Mouse (Mus musculus) heart, embryonic 12.5 days (tissue): Measurements from ENCODE around the gene Plrg1. TPM values are rescaled to one million over a fixed set of nuclear protein-coding genes. Genes with fewer than 3 reads are reported as not detected.
A peak's percentile ranks its signal among the peaks of the same experiment; 100 is the strongest.

Experiments
- ATAC-seq: fragments of 200-750 bp; cut with Nextera tagmentation; 2 replicates; pipeline ENCODE4 v1.8.0; 2017; ENCODE audit warnings: moderate TSS enrichment, moderate library complexity; ENCODE audit not compliant: insufficient number of reproducible peaks, low FRiP score
- H3K27ac ChIP-seq: fragments of 300-500 bp; sonication (generic); 2 replicates; pipeline ENCODE4 v1.5.1; 2016; ENCODE audit warnings: mild to moderate bottlenecking, moderate library complexity; ENCODE audit not compliant: poor library complexity, severe bottlenecking
- H3K27me3 ChIP-seq: fragments of 300-500 bp; sonication (generic); replicated peaks from 2 replicates; pipeline ENCODE4 v1.6.1; 2016; ENCODE audit warnings: mild to moderate bottlenecking, moderate library complexity
- H3K36me3 ChIP-seq: fragments of 300-500 bp; sonication (generic); 2 replicates; pipeline ENCODE4 v1.6.1; 2016; ENCODE audit warnings: mild to moderate bottlenecking, moderate library complexity
- H3K4me1 ChIP-seq: fragments of 300-500 bp; sonication (generic); replicated peaks from 2 replicates; pipeline ENCODE4 v1.6.1; 2016; ENCODE audit warnings: mild to moderate bottlenecking
- H3K4me2 ChIP-seq: fragments of 300-500 bp; sonication (generic); 2 replicates; pipeline ENCODE4 v1.6.1; 2016; ENCODE audit warnings: mild to moderate bottlenecking, moderate library complexity
- H3K4me3 ChIP-seq: fragments of 300-500 bp; sonication (generic); 2 replicates; pipeline ENCODE4 v1.5.1; 2016; ENCODE audit warnings: mild to moderate bottlenecking
- H3K9ac ChIP-seq: fragments of 300-500 bp; sonication (generic); 2 replicates; pipeline ENCODE4 v1.6.1; 2016; ENCODE audit warnings: mild to moderate bottlenecking, moderate library complexity
- H3K9me3 ChIP-seq: fragments of 300-500 bp; sonication (generic); replicated peaks from 2 replicates; pipeline ENCODE4 v1.6.1; 2016; ENCODE audit warnings: mild to moderate bottlenecking, moderate library complexity
- WGBS: fragments of 180-500 bp; shearing (Covaris S2); methylation state at CpG from one replicate; pipeline ENCODE4 v1.1.7; 2016; 5-methylcytosine and 5-hydroxymethylcytosine counted together
- polyA plus RNA-seq: library from polyadenylated mRNA; unstranded; fragments of >200 nt; fragmentation: Nextera tagmentation; extraction: Ambion mirVana; gene quantifications from 2 replicates; pipeline ENCODE4 v1.2.1, GENCODE M21; 2016

Gene Plrg1
- polyA plus RNA-seq, 1 experiment from 2014 or later = 60.3 TPM

- Histone ChIP-seq H3K4me2 (no peak overlapping the region), H3K36me3 (peaks cover 3% of the 10 kb centered on the region), H3K27ac (no peak overlapping the region), H3K4me3 (no peak overlapping the region), H3K9ac (no peak overlapping the region), H3K27me3 (no peaks in the 10 kb centered on the region), H3K9me3 (no peaks in the 10 kb centered on the region), H3K4me1 (peaks cover 9% of the 10 kb centered on the region)
- ATAC-seq = no peak
- 80% methylated on average over 5 of the region's 5 CpGs for whole genome bisulfite sequencing
Measured at GRCm38 (mm10) chr3:83052102-83052501, 3.2 kb upstream of the Plrg1 start.

DNA sequence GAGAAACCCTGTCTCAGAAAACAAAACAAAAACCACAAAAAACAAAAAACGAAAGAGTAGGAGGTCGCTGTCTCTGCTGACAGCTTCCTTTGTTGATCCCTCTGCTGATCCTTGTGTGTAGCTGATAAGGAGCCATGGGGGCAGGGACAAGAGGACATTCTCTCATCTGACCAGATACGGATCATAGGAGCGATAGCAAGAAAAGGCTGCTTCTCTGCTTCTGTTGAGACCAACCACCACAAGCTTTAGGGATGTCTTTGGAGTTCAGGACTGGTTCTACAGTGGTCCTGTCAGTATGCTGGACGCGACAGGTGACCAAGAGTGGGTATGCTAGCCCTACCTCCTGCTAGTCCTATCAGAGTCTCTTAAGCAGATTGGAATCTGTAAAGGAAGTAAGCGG, 2.2 kb upstream of the Plrg1 start:
- H3K27me3 ChIP-seq = no peaks in the 10 kb centered on the region
- H3K27ac ChIP-seq = no peak overlapping the region
- 69% methylated on average over 7 of the region's 7 CpGs for WGBS
- no peak overlapping the region for H3K4me3 ChIP-seq
- no peaks in the 10 kb centered on the region for H3K9me3 ChIP-seq
- no peak overlapping the region for H3K4me2 ChIP-seq
- H3K9ac ChIP-seq = no peak overlapping the region
- peaks cover 11% of the 10 kb centered on the region for H3K36me3 ChIP-seq
- H3K4me1 ChIP-seq = peaks cover 9% of the 10 kb centered on the region
- no peak for ATAC-seq

- Histone ChIP-seq H3K9ac (no peak overlapping the region), H3K36me3 (peaks cover 16% of the 10 kb centered on the region), H3K27me3 (no peaks in the 10 kb centered on the region), H3K4me2 (peak overlapping the region; percentile 22; the same call in 1 of the 2 replicates), H3K9me3 (no peaks in the 10 kb centered on the region), H3K27ac (no peak overlapping the region), H3K4me3 (no peak overlapping the region), H3K4me1 (peaks cover 9% of the 10 kb centered on the region)
- WGBS = 30% methylated on average over 10 of the region's 10 CpGs
- ATAC-seq = no peak
Measured at GRCm38 (mm10) chr3:83053758-83054157, 1.6 kb upstream of the Plrg1 start.

DNA sequence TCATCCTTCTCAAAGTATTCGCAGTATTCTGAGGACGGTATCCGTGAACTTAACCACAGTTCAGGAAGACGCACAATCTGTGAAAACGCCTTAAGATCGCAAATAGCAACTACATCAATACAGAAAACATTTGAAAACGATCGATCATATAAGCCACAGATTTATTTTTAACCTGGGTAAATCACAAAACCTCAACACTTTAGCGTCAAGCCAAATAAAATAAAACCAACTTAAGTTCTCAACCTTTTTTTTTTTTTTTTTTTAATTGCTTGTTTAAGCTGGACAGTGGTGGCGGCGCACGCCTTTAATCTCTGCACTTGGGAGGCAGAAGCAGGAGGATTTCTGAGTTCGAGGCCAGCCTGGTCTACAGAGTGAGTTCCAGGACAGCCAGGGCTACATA, 563 bp upstream of the Plrg1 start:
- 23% methylated on average over 13 of the region's 13 CpGs for WGBS
- H3K27ac ChIP-seq = no peak overlapping the region
- H3K4me3 ChIP-seq = peak overlapping the region; percentile 84
- no peaks in the 10 kb centered on the region for H3K9me3 ChIP-seq
- peaks cover 25% of the 10 kb centered on the region for H3K36me3 ChIP-seq
- H3K27me3 ChIP-seq = no peaks in the 10 kb centered on the region
- ATAC-seq = no peak; the same call in 1 of the 2 replicates
- H3K4me1 ChIP-seq = peaks cover 9% of the 10 kb centered on the region
- peak overlapping the region; percentile 92 for H3K4me2 ChIP-seq
- H3K9ac ChIP-seq = peak overlapping the region; percentile 48; the same call in 1 of the 2 replicates

DNA sequence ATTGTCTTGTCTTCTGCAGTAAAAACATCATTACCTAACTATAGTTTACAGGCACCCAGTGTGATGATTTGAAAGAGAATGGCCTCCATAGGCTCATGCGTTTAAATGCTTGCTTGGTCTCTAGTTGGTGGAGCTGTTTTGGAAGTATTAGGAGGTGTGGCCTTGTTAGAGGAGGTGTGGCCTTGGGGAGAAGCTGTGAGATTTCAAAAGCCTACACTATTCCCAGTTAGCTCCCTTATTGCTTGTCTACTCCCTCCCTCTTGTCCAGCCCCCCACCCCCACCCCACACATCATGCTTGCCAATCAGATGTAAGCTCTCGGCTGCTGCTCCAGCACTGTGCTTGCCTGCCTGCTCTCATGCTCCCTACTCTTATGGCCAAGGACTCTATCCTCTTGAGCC, 1.7 kb downstream of the Plrg1 start:
- H3K36me3 ChIP-seq = peaks cover 47% of the 10 kb centered on the region
- WGBS = 92% methylated on average over 2 of the region's 2 CpGs
- ATAC-seq = no peak
- no peak overlapping the region for H3K9ac ChIP-seq
- no peak overlapping the region for H3K4me3 ChIP-seq
- peaks cover 9% of the 10 kb centered on the region for H3K4me1 ChIP-seq
- no peak overlapping the region for H3K27ac ChIP-seq
- H3K9me3 ChIP-seq = no peaks in the 10 kb centered on the region
- H3K4me2 ChIP-seq = no peak overlapping the region
- H3K27me3 ChIP-seq = no peaks in the 10 kb centered on the region

- Histone ChIP-seq H3K27ac (no peak overlapping the region), H3K36me3 (peaks cover 89% of the 10 kb centered on the region), H3K9me3 (no peaks in the 10 kb centered on the region), H3K4me2 (no peak overlapping the region), H3K4me3 (no peak overlapping the region), H3K9ac (no peak overlapping the region), H3K4me1 (no peaks in the 10 kb centered on the region), H3K27me3 (no peaks in the 10 kb centered on the region)
- ATAC-seq = no peak
- WGBS = 94% methylated on average over 9 of the region's 9 CpGs
Measured at GRCm38 (mm10) chr3:83067920-83068319, 12.6 kb downstream of the Plrg1 start.

DNA sequence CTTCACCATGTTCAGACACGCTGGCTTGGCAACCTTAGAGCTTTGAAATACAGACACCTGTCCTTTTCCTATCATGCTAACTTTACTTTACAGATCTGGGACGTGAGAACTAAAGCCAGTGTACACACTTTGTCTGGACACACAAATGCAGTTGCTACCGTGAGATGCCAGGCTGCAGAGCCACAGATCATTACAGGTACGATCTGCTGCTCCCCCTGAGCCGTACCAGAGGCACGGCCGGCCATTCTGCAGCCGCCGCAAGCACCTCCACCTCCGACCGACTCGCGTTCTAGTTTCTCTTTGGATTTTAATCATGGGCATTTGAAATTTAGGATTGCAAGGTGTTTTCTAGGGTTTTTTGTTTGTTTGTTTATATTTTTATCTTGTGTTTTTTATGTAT, 13.5 kb downstream of the Plrg1 start:
- ATAC-seq = no peak
- H3K27me3 ChIP-seq = no peaks in the 10 kb centered on the region
- H3K9ac ChIP-seq = no peak overlapping the region
- WGBS = 92% methylated on average over 13 of the region's 13 CpGs
- no peak overlapping the region for H3K4me3 ChIP-seq
- H3K27ac ChIP-seq = no peak overlapping the region
- no peaks in the 10 kb centered on the region for H3K4me1 ChIP-seq
- H3K9me3 ChIP-seq = no peaks in the 10 kb centered on the region
- H3K4me2 ChIP-seq = no peak overlapping the region
- H3K36me3 ChIP-seq = peaks cover 90% of the 10 kb centered on the region

- Histone ChIP-seq H3K36me3 (peaks cover 86% of the 10 kb centered on the region), H3K9me3 (no peaks in the 10 kb centered on the region), H3K4me1 (no peaks in the 10 kb centered on the region), H3K9ac (no peak overlapping the region), H3K4me3 (no peak overlapping the region), H3K4me2 (no peak overlapping the region), H3K27me3 (no peaks in the 10 kb centered on the region), H3K27ac (no peak overlapping the region)
- 79% methylated on average over 4 of the region's 4 CpGs for WGBS
- ATAC-seq = no peak
Measured at GRCm38 (mm10) chr3:83070231-83070630, 14.9 kb downstream of the Plrg1 start.

DNA sequence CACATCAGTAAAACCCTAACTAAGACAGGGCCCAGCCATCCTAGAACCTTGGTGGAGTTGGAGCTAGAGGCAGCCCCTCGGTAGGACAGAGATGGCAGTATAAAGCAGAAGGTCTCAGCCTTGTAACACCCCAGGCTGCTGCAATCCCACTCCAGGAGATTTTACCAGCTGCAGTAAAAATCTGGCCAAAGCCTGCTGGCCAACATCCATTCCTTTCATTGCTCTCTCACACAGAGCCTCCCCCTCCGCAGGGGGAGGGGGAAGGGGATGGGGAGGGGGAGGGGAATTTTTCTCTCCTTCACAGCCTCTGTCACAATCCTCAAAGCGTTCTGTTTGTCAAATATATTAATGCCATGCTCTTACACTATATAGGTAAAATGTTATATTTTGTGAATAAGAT, 21.2 kb downstream of the Plrg1 start:
- Histone ChIP-seq H3K9ac (no peak overlapping the region), H3K4me1 (0 out of 2 replicates have a peak, but pooled peaks cover 3% of the 10 kb centered on the region), H3K36me3 (peaks cover 28% of the 10 kb centered on the region), H3K27ac (no peak overlapping the region), H3K27me3 (no peaks in the 10 kb centered on the region), H3K4me3 (no peak overlapping the region), H3K9me3 (no peaks in the 10 kb centered on the region), H3K4me2 (no peak overlapping the region)
- ATAC-seq = no peak
- WGBS = 53% methylated on average over 2 of the region's 3 CpGs

DNA sequence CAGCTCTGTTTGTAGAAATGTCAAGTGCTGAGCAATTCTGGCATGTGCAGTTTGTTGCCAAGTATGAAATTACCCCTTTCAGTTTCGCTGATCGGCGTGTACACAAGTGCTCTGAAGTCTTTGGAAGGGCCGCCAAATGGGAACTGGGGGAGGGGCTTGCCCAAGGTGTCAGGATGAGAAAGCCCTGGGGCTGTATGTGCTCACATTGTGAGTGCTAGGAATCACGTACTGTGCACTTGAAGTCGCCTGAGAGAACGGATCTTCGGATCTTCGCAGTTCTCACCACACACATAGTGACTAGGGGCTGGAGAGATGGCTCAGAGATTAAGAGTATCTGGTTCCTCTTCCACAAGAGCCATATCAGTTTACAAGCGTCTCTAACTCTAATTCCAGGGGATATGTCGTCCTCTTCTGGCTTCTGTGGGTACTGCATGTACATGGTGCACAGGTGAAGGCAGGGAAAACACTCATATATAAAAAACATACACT, 25.3 kb downstream of the Plrg1 start:
- Histone ChIP-seq H3K4me2 (peak overlapping the region; percentile 75), H3K4me1 (0 out of 2 replicates have a peak, but pooled peaks cover 3% of the 10 kb centered on the region), H3K9me3 (no peaks in the 10 kb centered on the region), H3K27me3 (no peaks in the 10 kb centered on the region), H3K9ac (0 out of 2 replicates have a peak overlapping the region, but pooled peaks have one; percentile 17), H3K36me3 (no peaks in the 10 kb centered on the region), H3K27ac (no peak overlapping the region), H3K4me3 (peak overlapping the region; percentile 36)
- ATAC-seq = no peak
- WGBS = 6% methylated on average over 11 of the region's 11 CpGs

DNA sequence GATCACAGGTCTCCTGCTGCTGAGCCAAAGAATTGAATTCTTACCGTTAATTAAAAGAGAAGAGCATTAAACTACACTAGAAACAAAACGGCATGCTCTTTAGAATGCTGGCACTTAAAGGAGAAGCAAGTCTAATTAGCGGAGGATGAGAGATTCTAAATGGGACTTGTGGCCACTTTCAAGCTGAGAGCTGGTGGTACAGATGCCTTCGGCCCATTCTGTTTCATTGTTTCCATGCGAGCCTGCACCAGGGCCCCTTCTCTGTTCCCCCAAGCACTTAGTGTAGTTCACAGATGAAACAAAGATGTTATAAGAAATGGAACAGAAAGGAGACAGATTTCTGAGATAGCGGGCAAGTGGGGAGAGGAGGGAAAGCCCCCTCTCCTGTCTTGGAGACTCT, 42.3 kb downstream of the Plrg1 start:
- Histone ChIP-seq H3K4me2 (no peak overlapping the region), H3K4me1 (0 out of 2 replicates have a peak, but pooled peaks cover 9% of the 10 kb centered on the region), H3K9ac (no peak overlapping the region), H3K27ac (no peak overlapping the region), H3K36me3 (no peaks in the 10 kb centered on the region), H3K4me3 (no peak overlapping the region), H3K27me3 (0 out of 2 replicates have a peak, but pooled peaks cover 3% of the 10 kb centered on the region), H3K9me3 (no peaks in the 10 kb centered on the region)
- WGBS = 77% methylated on average over 6 of the region's 6 CpGs
- ATAC-seq = no peak

DNA sequence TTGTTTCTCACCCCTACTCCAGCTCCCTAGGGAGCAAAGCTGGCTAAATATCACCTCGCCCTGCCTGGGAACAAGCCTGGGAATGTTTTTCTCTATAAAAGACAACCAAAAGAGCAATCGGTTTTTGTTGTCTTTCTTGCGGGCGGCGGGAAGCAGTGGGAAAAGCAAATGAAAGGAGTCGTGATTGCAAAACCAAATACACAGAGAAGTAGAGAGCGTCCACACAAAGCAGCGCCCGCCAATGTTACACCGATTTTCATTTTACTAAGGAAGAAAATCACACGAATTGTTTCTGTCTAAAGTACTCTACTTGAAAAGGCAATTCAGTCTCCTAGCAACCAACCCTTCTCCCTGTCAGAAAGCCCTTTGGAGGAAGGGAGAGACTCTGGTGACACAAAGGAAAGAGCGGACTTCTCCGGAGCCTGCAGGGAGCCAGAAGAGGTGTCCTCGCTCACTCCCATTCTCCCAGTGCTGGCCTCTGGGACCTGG, 43.3 kb downstream of the Plrg1 start:
- 24% methylated on average over 14 of the region's 14 CpGs for WGBS
- Histone ChIP-seq H3K4me2 (peak overlapping the region; percentile 63), H3K9ac (peak overlapping the region; percentile 52; the same call in 1 of the 2 replicates), H3K27ac (no peak overlapping the region), H3K36me3 (no peaks in the 10 kb centered on the region), H3K9me3 (no peaks in the 10 kb centered on the region), H3K4me1 (0 out of 2 replicates have a peak, but pooled peaks cover 9% of the 10 kb centered on the region), H3K4me3 (peak overlapping the region; percentile 38), H3K27me3 (0 out of 2 replicates have a peak, but pooled peaks cover 3% of the 10 kb centered on the region)
- no peak for ATAC-seq
